Mouse (Mus musculus) layer of hippocampus, adult 18-20 months (tissue): ENCODE results near the gene E2f3. TPM values are rescaled to one million over a fixed set of nuclear protein-coding genes. Genes with fewer than 3 reads are reported as not detected.
A peak's percentile ranks its signal among the peaks of the same experiment; 100 is the strongest.

Source experiments
- DNase-seq, 2 experiments: peaks; one replicate each; pipeline ENCODE4 v3.0.0; 2022; ENCODE audit warnings: low spot score in 2 of 2
- long read RNA-seq: library from polyadenylated mRNA; stranded (forward); transcript quantifications from one replicate; pipeline ENCODE4 v2.0.0, GENCODE M21; 2021
- total RNA-seq, 2 experiments: library from RNA; stranded (reverse); gene quantifications; 2 replicates each; pipeline ENCODE4 v1.2.3; 2021

E2f3 gene
- 10 to 100 TPM; 22.6 to 25.0 TPM for total RNA-seq
- long read RNA-seq, full-length matches to known transcripts, result 3 of 12 reads
- long read RNA-seq, partial matches to known transcripts, result 1 of 12 reads
- long read RNA-seq, other reads (novel, unspliced or antisense), result 8 of 12 reads

DNA sequence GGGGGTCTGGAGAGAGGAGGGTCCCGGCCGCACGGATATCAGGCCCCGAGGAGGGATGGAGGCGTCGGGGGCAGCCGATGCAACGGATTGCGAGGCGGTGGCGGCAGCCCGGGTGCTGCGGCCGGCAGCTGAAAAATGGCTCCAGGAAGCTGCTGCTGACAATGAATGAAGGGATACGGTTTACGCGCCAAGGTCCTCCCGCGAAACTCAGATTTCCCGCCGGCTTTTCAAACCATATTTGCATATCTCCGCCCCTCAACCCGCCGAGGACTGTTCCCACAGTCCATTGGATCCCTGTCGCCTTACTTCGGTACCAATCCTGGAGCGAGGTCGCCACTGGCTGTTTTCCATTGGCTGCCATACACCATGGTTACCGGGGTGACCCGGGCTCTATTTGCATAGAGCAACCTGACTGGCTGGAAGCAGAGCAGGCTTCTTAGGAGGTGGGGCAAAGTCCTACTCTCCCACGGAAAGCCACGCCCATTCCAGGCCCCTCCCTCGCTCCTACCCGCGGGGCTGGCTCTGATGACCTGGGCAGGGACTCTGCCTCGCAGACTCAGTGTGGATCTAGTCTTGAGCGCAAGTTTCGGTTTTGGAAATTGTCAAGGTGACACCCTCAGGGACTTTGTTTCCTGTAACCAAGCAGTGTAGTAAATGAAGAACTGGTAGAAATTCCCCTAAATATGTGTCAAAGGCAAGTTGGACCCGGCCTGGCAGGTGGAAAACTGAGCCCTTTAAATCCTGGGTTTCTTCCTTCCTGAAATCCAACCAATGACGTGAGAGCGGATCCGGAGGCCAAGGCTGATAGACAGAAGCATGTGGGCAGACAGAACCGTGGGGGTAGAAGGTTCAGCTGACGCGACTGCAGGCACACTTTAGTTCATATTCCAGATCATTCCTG lies at the start of gene E2f3:
Gene E2f3 (minus strand): TSS at position 209 of the 901 bp plus-strand sequence.
- peak; percentile 99 to 100 for DNase-seq

DNA sequence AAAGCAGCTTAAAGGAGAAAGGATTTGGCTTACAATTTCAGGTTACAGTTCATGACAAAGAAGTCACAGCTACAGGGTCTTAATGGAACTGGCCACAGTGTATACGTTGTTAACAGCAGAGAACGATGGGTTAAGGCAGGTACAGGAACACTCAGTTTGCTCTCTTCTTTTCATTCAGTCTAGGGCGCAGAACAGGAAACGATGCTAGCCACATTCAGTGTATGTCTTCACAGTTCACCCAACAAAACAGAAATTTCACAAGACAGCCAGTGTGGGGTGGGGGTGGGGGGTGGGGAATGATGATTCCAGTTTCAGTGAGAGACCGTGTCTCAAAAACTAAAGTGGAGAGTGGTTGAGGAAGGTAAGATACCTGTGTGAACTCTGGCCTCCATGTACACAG lies 48.7 kb upstream of the E2f3 start:
- no peak for DNase-seq

DNA sequence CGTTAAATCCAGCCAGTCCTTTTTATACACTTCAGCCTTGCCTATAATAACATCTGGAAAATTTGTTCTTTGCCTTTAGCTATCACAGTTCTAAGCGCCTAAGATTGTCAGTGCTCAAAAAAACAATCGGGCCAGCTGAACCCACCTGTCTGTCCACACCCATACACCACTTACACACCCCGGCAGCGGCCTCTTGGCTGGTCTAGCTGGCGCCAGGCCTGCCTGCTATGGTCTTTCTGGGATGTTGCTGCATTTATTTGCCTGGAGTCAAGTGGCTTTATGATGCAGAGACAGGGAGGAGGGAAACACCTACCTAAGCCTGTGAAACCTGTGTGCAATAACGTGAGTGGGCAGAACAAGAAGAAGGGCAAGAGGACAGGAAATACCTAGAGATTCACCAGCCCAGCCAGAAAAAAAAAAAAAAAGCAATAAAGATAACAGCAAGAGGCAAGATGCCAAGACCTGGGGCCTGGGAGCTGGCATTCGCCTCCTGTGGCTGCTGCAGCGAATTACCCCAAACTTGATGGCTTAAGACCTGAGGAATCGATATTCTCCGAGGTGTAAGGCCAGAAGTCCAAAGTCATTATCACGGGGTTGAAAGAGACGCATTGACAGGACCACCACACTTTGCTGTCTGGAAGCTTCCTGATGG lies 45.9 kb upstream of the E2f3 start:
- DNase-seq, result no peak

DNA sequence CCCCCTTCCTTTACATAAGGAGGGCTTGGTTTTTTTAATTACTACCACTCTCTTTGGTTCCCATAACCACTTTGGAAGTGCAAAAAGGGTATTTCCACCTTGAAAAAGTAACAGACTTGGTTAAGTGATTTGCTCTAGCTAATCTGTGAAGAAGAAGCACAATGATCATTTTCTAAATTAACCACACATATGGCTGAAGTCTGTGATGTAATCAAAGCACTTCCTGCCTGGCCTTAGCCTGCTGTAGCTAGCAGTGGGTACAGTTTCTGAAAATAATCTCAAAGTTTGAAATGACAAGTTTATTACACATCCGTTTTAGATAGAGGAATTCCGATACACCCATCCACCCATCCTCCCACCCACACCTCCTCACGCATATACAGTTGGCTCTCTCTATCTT lies 42.0 kb upstream of the E2f3 start:
- DNase-seq, result no peak

DNA sequence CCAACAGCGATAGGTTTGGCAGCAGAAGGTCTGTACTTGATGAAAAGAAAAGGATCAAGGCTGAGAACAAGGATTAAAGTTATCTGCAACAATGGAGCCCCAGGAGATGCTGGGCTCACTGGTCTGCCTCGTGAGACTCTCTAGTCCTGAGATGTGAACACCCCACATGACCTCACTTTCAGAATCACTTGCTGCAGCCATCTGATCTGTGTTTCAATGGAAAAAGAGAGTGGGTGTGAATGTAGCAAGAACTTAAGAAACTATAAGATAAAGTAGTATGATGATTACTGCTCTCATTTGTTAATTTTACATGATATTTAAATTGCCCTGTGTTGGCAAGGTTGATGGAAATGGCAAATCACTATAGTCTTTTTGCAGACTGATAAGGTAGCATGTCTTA lies 36.6 kb upstream of the E2f3 start:
- no peak for DNase-seq

DNA sequence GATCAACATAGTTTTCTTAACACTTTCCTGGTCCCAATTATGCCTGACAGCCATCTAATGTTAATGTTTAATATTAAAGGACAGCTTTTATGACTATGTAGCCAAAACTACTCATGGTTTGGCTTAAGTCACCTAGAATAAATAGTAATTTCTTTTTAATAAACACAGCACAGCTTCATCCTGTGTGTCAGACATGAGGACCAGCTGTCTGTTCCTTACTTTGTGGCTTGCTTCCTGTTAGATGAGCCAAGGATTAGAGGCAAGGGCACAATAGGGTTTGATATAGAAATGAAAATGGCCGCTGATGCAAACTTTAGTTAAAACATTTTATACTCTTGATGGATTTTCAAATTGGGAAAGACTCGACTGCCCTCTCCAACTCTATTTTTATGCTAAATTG lies 32.7 kb upstream of the E2f3 start:
- DNase-seq, result no peak

DNA sequence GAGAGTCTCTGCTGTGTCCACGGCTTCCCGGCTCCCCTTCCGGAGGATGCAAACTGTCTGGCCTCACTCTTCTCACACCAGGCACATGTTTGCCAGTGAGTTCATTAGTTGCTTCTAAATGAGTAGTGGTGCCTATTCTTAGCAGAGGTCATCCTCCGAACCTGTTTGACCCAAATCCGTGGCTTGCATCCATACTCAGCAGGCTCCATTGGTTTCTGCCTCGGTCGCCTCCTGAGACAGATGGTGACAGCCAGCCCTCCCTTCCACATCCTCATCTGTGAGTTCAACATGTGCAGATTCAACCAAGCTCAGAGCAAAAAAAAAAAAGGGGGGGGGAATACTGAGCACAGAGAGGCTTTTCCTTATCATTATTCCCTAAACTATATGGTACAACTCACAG lies 31.7 kb upstream of the E2f3 start:
- DNase-seq, result no peak

DNA sequence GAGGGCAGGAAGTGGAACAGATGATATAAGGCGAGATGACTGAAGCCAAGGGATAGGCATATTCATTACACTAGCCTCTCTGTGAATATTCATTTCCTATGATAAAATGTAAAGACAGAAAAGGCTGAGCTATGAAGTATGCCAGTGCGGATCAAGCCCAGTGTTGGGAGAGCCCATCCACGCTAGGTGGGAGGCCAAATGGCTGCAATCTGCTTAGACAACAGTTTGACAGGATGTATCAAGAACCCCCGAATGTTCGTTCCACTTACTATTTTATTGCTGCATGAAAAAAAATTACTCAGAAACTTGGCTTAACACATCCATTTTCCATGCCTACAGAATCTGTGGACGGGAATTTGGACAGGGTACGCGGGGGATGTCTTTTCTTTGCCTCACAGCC lies 28.7 kb upstream of the E2f3 start:
- DNase-seq, result peak; percentile 31 to 74

DNA sequence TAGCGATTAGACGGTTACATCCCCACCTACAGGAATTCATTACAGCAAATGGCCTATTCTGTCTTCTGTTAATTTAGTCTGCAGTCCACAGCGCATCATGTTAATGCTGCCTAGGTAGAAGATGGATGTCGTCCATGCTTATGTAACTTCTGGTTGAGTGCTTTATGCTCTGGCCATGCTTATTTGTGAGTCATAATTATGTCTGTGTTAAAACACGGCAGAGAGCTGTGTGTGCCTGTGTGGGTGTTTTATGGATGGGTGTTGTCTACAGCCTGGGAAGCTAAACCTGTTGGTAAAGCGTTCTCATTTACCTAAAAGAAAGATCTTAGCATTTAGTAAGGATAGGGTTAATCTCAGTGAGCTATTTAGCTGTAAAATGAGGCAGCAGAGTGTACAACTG lies 26.4 kb upstream of the E2f3 start:
- DNase-seq, result peak in 1 of 2 experiments; percentile 52

DNA sequence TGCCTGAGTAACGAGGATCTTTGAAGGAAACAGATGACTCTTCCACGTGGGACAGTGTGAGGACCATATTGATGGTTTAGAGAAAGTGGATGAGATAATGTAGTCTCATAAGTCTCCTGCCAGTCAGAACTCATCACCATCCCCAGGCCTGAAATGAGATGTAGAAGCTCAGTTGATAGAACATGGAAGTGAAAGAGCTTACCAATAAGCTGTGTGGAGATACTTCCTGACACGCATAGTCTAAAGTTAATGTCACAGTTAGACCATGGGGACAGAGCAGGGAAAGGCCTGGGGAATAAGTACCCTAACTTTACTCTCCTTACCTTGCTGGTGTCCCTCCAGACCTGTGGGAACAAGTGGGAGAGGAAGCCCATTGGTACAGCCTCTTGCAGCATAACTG lies 22.9 kb upstream of the E2f3 start:
- DNase-seq, result no peak

DNA sequence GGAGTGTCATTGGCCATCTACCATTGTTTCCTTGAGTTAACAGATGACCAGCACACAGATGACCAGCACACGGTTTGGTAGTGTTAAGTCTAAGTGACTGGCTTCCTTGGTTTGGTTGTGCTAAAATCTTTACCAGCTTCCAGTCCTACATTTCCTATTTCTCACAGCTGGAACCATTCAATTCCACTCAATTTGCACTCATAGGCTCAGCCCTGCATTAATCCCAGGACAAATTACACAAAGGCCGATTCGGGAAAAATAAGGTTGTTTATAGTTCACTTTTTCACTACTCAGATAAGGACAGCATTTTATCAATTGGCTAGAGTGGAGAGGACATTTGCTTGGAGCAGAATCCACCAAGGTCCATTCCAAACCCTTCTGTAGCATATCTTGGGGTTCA lies 19.6 kb upstream of the E2f3 start:
- no peak for DNase-seq

DNA sequence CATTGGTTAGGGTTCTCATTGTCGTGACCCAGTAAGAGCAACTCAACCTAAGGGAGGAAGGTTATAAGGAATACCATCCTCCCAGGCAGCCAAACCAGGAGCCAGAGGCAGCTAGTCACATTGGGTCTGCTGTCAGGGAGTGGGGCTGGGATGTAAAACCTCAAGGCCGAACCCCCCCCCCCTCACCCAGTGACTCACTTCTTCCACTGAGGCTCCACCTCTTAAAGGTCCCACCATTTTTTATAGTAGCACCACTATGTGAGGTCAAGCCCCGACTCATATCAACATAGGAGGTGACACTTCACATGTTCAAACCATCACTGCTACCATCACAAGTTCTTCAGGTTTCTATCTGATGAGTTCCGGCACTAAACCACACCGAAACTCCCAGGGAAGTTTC lies 19.0 kb upstream of the E2f3 start:
- DNase-seq, result no peak

DNA sequence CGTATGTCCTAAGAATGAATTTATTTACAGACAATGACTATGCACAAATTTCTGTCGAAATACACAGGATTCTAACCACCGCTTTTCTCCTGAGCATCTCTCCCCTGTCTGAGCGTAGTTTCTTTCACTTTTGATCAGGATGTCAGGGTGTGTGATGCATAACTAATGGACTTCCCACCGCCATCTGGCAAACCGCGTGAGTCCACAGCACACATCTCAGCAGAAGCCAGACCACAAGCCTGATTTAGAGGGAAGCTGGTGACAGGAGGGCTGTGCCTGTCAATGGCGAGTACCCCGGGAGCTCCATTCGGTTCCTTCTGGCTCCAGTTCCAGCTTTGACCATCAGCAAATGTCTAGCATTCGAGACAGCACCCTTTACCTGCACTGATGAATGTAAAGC lies 17.3 kb upstream of the E2f3 start:
- DNase-seq, result peak in 1 of 2 experiments; percentile 28

DNA sequence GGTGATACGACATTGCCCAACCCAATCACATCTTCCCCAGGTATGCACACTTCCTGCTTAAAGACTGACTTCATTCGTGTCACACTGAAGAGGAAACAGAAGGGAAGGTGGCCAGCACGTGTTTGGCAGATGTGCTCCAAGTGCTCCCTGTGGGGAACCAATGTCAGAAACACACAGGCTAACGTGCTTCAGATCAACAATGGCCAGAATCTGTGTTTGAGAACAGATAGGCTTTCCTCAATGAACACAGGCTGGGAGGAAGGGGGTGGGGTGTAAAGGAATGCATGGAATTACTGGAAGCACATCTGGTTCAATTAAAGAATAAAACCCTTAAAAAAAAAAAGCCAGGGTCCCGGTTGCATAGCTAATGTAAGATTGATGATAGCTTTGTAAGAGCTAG lies 15.2 kb upstream of the E2f3 start:
- no peak for DNase-seq

DNA sequence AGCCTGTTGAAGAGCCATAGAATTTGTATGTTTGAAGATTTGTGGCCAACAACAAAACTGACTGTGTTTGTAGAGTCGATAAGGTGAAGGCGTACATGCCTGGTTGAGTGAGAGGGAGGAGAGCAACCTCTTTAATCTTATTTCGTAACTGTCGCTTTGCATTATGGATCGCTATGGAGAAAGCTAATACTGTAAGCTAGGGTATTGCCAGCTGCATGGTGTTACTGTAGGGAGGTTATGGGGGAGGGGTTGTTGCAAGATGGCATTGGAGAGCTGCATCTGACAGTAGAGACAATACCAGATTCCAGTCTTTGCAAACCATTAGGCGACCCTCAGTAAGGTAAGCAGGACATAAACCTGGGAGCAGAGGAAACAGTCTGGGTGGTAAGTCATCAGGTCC lies 2.1 kb upstream of the E2f3 start:
- no peak for DNase-seq

DNA sequence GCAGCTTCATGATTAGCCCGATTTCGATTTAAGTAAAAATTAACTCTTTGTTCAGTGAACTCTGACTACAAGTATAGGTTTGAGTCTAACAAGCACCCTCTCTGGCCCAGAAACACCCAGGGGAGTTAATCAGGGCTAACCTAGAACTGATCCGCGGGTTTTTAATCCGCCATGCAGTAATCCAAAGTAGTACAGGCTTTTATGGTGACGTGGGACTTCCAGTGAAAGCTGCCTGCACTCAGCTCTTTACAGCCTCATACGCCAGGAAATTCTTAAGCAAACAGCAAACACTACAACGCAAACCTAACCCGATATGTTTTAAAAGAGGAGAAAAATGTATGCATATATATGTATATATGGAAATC lies 875 bp upstream of the E2f3 start:
- DNase-seq, result no peak

DNA sequence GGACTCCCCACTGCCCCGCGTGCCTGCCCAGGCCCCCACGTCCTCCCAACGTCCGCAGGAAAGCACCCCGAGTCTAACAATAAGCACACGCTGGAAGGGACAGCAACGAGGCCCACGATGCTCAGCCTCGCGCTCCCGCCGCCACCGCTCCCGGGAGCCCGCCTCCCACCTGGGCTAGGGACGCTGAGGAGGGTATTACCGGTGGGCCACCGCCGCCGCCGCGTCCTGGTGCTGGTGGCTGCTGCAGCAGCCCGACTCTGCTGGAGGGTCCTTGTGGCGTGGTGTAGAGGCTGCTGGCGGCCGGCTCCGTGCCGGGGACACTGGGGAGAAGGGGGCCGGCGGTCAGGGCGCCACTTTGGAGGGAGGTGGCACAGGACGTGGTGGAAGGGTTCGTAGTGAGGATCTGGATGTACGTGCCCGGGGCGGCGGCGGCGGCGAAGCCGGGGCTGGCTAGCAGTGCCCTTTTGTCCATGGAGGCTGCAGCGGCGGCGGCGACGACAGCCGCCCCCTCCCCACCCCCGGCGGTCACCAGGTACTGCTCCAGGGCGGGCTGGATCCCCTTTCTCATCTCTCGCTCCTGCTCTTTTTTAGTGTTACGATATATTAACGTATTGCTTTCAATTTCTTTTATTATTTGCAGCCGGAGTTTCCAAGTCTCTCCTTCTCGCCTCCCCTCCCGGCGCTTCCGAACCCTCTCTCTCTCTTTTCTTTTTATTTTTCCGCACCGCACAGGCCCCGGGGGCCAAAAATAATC lies 585 bp downstream of the E2f3 start:
- peak in 1 of 2 experiments; percentile 29 for DNase-seq

DNA sequence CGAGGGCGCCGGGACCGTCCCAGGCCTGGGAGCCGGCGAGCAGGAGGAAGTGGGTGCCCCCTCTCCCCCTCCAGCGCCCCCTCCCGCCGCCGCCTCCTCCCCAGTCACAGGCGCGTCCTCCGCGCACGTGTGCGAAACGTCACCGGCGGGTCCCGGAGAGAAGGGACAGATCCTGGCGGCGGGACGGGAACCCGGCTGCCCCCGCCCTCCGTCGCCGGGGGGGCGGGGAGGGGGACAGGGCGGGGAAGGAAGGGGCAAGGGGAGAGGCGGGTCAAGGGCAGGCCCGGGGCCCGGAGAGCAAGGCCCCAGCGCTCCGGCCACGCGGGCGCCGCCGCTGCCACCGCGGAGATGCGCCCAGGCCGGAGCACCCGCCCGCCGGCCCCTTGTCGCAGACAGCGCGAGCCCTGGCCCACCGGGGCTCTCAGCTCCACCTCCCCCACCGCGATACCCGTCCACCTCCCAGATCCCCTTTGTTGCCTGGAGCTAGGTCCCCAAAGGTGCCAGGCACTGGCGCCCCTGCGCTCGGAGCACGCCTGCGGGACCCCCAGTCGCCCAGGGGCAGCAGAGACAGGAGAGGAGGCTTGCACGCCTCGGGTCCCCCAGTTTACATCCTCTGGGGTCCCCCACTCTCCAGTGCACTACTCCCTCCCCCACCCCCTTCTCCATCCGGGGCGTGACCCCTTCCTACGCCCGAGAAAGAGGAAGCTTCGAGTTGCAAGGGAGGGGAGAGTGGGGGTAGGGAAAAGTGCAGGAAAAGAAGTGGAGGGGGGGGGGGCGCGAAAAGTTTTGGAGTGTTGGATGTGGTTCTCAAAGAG lies 1.4 kb downstream of the E2f3 start:
- DNase-seq, result peak; percentile 63 to 68

DNA sequence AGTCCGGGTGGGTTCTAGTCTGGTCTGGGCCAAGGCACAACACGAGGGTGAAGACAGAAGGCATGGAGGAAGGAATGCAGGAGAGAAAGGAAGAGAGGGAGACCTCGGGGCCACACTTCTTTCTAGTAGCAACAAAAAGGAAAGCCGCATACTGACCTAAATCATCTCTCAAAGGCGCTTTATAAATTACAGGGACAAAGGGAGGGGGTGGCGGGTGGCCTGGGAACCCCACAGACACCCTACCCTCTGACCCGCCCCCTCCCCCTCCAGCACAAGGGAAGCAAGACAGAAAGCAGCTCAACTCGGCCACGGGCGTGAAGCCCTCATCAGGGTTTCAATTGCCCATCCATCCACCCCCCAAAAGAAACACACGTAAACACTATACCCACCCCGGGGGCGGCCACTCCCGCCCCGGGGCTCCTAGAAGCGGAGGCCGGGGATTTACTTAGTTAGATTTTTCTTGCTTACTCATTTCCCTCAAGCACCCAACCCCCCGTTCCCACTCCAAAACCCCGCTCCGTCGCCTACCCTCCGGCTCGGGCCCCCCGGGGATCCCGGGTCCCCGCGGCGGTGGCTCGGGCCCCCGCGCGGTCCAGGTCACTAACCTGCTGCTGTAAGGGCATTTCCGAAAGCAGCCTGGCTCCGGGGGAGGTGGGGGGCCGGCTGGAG lies 2.2 kb downstream of the E2f3 start:
- peak in 1 of 2 experiments; percentile 34 for DNase-seq

DNA sequence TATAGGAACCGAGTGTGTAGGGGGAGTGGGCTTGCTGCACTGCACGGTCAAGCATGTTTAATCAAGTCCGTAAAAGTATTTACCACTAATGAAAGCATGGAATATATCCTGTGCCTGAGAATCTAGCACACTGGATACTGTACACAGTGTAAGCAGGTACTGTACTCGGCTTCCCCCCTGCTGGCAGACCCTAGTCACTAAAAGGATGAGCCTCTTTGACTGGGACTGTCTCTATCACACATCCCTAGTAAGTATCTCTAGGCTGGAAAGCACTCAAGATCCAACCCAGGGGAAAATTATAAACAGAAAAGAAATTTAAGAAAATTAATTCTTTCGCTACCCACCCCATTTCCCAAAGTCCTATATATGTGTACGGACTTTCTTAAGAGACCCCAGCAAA lies 2.8 kb downstream of the E2f3 start:
- DNase-seq, result peak in 1 of 2 experiments; percentile 38
